Mouse (Mus musculus) testis, adult 2 months (tissue): ENCODE measurements around the gene Kcne4.

Experiments
- CTCF ChIP-seq: fragments of 200-500 bp; IDR thresholded peaks from 2 replicates; pipeline ENCODE4 v1.5.1; 2012; ENCODE audit warnings: low read depth, mild to moderate bottlenecking, inconsistent platforms, low read length, moderate library complexity; ENCODE audit not compliant: control insufficient read depth, insufficient read depth, insufficient replicate concordance
- POLR2A ChIP-seq: fragments of 200-500 bp; IDR thresholded peaks from 2 replicates; pipeline ENCODE4 v1.6.1; 2012; ENCODE audit warnings: low read depth, mild to moderate bottlenecking, inconsistent platforms, low read length, moderate library complexity; ENCODE audit not compliant: control insufficient read depth

- no peak for TF ChIP-seq CTCF
- TF ChIP-seq POLR2A: no peak
Observed at GRCm38 (mm10) chr1:78846471-78846870, 29.9 kb downstream of the Kcne4 start.
